Mouse (Mus musculus) spleen, postnatal 4 days (tissue): ENCODE data around the gene Ache.
A peak's percentile ranks its signal among the peaks of the same experiment; 100 is the strongest.

Source experiments
- DNase-seq, 2 experiments: peaks; one replicate each; pipeline ENCODE4 v3.0.0; 2022; ENCODE audit warnings: low spot score in 2 of 2

Gene Ache

DNA sequence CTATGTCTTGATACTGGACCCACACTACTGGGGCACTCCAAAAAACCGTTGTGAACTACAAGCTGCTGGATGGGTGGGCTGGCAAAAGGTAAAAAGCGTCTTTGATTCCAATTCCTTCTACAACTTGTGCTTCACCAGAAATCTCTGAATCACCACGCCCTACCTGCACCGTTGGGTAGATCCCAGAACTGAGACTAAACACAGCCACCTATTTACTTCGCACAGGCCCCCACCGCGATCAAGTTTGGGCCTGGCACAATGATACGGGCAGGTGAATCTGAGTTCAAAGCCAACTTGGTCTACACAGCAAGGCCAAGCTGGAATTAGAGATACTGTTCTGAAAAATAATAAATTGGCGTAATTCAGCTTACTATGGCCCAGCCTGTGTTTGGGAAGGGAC lies 8.0 kb downstream of the Ache start:
- DNase-seq: no peak

DNA sequence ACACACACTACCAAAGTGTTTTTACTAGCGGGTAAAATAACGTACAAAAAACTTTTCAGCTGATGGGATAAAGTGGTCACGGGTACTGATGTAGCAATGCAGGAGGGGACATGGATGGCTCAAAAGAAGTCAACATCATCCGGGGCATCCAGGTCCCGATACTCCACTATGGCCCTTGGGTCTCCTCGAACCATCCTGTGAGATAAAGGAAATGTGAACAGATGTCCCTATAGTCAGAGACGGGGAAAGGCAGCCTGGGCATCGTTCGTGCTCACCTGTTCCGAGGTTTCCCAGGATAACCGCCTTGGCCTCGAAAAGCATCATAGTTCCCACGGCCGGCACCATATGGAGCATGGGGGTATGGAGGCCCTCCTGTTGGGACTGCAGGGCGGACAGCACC lies 8.4 kb downstream of the Ache start:
- DNase-seq: no peak

DNA sequence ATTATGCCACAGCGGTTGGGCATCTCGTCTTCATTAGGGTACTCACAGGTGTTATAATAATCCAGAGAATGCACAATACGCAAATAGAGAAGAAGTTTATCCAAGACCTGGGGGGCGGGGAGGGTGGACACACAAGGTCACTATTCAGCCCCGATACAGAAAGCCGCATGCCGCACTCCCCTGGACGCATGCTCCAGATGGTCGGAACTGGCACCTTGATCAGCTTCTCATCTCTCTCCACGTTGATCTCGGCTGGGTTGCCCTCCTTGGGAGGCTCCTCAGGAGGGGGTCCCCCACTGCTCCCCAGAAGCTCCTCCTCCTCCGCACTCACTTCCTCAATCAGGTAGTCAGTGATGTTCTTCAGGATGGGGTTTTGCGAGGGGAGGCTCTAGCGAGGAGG lies 9.8 kb downstream of the Ache start:
- no peak for DNase-seq

DNA sequence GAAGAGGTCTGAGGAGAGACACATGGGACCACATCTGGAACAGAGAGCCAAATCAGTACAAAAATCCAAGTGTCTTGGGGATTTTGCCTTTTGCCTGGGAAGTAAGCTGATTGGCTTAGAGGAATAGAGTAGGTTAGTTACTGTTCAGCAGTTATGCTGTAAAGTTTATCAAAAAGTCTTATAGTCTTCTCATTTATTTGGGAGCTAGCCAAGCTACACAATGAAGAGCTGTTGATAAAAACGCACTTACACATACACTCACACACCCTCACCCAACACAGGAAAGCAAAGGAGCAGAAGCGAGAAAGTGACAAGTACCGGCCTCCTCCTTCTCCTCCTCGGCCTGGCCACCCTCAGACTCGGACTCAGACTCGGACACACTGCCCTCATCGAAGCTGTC lies 11.9 kb downstream of the Ache start:
- DNase-seq: no peak

DNA sequence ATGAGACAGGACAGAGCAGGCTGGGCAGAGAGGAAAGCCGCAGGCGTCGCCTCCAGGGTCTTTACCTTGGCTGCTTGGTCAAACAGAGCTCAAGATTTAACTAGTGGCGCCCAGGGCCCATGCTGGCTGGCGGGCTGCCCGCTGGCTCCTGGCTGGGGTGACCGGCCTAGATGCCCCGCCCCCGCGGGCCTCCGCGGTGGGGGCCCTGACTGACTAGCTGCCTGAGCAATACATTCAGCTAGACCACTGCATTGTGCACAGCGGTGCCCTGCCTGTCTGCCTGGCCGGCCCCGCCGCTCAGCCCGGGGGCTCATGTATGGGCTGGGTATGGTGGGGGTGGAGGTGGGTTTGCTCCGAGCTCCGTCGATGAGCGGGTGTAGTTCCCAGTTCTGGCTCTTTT lies 13.9 kb downstream of the Ache start:
- DNase-seq: no peak

DNA sequence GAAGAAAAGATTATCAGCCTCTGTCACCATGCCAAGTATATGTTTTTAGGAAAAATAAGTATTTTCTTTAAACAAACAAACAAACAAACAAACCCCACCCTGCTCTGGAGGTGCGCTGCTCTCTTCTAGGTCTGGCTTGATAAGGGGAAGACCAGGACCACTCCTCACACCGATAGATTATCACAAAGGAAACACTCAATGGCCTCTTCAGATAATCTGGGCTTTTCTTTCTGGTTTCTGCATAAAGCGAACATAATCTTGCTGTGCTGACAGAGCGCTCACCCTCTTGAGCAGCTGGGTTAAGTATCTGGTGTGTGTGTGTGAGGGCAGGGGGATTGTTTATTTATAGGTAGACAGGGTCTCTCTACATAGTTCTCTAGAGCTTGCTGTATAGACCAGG lies 16.3 kb downstream of the Ache start:
- no peak for DNase-seq

DNA sequence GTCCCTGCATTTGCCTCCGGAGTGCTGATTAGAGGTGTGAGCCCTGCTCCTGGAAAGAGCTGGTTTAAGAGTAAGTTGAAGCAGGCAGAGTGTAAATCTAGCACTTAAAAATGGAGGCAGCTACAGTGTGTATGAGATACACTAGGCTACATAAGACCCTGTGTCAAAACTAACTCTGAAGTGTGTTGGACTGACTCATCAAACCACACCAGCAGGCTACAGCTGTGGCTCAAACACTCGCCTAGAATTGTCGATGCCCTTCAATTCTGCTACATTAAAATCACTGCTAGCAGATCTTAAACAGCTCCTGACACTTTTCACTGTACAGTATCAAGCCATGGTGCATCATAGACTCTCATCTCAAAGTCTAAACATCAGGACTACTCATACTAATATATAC lies 16.8 kb downstream of the Ache start:
- DNase-seq: no peak

DNA sequence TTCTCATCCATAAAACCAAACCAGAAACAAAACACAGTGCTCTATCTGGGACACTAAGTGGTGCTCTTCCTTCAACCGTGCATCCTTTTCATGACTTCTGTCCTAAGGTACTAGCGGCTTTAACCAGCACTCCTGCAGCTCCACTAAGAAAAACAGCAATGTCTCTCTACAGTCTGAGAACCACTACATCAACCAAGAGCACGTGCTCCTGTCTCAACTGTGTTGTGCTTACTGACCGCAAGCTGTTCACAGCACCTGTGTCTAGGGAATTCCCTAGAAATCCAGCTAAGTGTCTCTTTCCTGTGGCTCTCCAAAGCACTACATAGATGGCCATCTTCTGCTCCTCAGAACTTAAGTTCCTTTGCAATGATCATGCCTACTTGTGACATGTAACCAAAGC lies 17.5 kb downstream of the Ache start:
- no peak for DNase-seq

DNA sequence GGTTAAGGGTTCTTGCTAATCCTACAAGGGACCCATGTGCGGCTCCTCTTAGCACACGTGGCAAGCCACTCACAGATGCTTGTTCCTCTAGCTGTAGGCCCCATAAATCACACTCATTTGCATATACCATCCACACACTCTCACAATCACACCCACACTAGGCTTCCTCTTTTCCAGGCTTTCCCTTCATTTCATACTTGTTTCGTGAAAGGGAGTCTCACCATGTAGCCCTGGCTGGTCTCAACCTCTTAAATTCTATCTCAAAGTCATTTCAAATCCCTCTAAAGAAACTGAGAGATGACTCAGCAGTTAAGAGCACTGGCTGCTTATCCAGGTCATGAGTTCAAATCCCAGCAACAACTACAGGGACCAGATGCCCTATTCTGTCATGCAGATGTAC lies 18.5 kb downstream of the Ache start:
- no peak for DNase-seq

DNA sequence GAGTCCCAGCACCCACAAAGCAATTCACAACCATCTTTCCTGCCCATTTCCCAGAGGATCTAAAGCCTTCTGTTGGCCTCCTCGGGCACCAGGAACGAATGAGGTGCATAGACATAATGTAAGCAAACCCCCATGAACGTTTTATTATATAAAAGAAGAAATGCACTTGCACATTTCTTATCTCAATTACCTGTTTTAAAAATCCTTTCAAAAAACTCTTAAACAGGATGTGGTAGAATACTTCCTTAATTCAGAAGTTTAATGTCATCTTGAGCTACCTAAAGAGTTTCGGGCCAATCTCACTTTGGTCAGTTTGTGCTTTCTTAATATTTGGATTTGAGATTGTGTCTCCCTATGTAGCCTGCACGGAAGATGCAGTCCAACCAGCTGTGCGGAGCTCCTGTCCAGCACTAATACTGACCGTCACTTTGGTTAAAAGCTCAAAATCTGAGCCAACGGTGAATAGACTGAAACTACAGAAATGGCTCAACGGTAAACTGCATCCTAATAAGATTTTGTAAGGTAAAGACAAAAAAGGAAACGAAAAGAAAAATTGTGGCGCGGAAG lies 19.2 kb downstream of the Ache start:
- DNase-seq: no peak

DNA sequence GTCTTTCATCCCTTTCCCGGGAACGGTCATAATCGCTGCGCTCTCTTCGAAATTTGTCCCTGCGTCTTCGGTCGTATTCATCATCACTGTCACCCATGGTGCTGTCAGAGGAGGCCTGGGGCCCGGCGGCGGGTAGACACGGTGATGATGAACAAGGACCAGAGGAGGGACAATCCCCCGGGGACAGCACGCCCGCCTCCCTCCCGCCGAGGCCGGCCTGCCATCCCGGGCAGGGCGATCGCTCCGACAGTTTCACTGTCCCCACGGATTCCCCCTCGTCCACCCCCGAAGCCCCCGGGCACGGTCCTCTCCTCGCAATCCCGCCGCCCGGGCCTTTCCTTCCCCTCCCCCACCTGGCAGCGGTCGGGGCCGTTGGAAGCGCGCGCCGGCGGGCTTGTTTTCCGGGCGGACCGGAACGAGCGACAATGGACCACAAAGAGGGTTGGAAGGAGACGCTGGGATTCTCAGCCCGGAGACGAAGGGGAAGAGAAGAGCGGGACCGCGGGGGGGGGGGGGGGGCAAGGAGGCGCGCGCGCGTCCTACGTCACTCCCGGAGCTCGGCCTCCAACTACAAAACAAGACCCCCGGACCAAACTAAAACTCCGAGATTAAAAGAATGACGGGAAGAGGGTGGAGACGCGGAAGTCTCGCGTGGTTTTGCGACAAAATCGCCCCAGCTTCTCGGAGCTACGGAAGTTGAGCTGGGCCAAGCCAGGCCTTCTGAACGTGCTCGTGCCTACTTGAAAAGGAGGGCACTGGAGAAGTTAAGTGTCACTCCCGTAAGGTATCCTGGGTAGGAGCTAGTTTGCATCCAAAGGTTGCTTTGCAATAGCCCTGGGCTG lies 20.0 kb downstream of the Ache start, which contains the start of gene Srrt:
Gene Srrt (minus strand): TSS at position 604 of the 842 bp plus-strand sequence.
- peak; percentile 87 to 93 for DNase-seq

DNA sequence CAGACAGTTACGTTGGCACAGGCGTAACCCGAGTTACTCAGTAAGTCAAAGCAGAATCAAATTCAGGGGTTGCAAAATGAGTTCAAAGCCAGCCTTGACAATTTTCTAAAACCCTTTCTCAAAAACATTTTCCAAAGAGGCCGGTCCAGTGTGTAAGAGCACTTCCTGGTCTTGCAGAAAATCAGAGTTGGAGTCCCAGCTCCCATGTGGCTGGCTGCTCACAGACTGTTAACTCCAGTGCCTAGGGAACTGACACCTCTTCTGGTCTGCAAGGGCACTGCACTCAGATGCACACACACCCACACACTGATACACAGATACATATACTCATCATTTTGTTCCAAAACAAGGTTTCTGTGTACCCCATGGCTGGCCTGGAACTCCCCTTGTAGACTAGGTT lies 21.0 kb downstream of the Ache start:
- no peak for DNase-seq

DNA sequence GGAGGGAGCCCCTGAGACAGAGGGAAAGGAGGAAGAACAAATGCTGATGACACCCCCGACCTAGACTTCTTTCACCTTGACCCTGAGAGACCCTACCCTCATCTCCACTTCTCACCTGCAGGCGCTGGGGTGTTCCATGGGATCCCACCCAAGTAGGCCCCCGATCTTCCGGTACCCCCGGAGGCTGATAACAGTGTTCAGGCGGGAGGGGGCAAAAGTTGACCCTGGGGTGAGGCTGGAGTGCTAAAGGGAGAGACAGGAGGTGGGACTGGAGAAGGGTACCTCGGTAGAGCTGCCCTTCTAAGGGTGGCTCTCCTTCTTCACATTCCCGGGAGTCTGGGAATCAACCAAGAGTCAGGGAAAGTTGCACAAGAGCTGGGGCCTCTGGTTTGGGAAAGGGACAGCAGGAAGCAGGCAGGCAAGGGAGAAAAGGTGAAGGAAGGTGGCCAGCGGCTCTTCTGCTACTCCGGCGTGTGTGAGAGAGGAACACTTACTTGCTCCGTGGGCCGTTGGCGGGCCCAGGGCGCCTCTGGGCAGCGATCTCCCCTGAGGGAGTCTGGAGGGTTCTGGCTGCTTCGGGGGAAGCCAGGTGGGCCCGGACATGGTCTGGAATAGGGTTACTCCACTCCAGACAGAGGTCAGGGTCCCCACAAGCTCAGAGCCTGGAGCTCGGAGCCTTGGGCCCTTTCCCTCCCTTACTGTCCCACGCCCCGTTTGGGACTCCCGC lies 26.3 kb downstream of the Ache start:
- peak in 1 of 2 experiments; percentile 67 for DNase-seq

DNA sequence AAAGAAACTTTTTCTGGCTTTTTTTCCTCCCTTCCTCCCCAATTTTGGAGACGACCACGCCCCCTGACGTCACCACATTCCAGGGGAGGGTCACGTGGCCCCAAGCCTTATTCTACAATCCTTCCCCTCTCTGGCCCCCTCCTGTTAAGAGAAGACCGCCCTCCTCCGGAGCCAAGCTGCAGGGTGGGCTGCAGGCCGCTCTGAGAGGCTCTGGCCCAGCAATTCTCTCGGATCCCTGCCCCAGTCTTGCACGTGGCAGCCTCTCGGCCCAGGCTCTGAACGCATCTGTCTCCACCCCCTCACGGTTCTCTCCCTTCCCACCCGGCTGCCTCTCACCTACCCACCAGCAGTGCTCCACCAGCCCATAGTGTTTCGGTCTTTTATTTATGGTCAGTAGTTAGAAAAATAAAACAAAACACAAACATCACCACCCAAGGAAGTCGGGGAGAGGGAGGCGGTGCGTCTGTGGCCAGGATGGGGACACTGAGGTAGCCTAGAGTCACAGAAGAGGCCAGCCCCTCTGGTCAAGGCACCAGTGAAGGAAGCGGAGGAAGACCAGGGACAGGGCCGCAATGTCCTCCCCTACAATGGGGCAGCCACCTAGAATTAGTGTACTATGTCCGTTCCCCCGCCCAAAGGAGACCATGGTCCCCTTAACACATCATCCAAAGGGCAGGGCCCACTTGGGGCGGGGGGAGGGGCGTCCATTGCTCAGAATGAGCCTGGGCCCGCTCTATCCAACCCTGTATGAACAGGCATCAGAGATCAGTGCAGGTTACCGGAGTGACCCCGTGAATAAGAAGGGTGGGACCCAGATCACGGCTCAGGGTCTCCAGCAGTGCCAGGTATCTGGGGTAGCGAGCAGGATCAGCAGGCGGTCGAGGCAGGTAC lies 27.1 kb downstream of the Ache start, which contains the start of gene Trip6:
Gene Trip6 (minus strand): TSS at position 212 of the 891 bp plus-strand sequence.
- DNase-seq: peak; percentile 53 to 78

DNA sequence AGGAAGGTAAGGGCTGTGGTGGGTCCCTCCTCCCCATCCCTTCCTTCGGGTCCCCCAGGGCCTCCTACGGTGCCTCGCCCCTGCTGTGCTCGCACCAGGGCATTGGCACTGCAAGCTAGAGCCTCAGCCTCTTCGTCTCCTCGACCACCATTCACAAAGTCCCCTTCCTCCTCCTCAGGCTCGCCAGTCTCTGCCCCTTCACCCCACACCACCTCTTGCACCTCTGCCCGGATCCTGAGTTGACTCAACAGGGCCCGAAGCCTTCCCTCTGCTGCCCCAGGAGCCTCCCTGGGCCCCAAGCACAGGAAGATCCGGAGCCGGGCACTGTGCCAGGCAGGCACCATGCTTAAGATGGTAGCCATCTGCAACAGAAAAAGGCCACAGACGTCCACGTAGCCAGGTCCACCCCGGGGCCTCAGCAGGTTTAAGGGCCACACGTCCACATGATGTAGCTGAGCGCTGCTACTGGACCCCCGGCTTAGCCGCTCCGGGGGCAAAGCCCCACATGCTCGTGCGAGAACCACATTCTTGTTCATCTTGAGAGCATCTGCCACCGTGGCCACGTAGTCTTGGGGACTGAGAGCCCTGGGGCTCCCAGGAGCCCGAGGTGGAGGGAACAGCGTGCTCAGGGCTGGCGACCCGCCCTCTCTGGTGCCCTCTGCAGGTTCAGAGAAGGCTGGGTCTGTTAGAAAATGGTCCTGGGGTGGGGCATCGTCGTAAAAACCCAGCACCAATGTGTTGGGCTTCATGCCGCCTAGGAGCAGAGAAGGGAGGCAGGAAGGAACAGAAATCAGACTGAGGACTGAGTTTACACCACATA lies 28.0 kb downstream of the Ache start:
- peak; percentile 57 to 78 for DNase-seq

DNA sequence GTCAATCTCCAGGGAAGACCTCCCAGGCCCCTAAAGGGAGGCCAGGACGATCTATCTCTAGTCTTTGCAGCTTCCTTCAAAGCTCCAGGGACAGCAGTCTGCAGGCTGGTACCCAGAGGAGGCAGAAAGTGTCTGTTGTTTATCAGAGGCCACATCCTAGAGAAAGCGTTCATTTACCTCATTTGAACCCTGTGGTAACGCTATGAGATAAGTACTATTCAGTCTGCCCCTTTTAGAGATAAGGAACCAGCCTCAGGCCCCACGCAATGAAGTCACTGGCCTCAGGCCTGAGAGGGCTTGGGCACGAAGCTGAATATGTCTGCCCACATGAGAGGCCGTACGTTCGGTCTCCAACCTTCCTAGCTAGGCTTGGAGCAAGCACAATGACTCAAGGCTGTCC lies 30.0 kb downstream of the Ache start:
- DNase-seq: no peak

DNA sequence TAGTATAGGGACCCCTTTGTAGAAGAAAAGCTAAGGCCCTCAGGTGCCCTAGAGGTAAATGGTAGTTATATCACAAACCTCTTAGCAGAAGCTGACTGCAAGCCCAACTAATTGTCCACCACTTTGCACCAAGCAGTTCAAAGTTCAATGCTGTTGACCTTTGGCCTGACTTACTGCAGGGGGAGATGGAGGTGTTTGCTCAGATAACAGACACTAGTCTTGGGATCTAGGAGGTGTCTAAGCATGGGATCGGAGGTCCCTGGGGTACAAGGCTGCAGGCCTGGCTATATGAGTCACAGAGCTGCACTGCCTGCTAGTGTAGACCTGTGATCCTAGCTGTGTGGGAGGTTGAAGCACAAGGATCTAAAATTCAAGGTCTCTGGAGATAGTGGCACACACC lies 31.3 kb downstream of the Ache start:
- no peak for DNase-seq

DNA sequence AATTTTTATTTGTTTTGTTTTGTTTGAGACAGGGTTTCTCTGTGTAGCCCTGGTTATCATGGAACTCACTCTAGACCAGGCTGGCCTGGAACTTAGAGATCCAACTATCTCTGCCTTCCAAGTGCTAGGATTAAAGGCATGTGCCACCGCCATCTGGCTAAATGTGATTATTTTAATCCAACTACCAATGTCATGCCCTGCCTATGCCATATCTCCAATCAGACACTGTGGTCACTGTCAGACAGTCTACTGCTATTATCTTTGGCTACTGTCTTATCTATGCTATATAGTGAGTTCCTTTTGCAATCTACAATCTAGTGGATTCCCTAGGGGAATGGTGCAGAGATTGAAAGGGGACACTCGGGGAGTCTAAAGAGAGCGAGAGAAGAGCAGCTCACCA lies 33.7 kb downstream of the Ache start:
- no peak for DNase-seq

DNA sequence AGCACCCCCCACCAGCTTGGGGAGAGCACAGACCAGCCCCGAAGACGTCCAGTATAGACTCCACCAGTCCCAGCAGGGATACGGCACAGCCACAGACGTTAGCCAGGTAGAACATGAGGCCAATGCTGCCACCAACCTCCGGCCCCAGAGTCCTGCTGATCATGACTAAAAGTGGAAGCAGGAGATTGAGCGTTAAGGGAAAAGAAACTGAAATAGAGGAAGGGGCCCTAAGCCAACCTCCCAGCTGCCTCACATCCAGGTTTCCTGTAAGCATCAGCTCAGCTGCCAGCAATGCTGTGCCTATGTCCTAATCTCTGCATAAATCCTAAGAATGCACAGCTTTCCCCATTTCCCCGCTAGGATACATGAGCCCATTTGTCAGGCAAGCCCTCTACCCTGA lies 43.6 kb downstream of the Ache start:
- no peak for DNase-seq

DNA sequence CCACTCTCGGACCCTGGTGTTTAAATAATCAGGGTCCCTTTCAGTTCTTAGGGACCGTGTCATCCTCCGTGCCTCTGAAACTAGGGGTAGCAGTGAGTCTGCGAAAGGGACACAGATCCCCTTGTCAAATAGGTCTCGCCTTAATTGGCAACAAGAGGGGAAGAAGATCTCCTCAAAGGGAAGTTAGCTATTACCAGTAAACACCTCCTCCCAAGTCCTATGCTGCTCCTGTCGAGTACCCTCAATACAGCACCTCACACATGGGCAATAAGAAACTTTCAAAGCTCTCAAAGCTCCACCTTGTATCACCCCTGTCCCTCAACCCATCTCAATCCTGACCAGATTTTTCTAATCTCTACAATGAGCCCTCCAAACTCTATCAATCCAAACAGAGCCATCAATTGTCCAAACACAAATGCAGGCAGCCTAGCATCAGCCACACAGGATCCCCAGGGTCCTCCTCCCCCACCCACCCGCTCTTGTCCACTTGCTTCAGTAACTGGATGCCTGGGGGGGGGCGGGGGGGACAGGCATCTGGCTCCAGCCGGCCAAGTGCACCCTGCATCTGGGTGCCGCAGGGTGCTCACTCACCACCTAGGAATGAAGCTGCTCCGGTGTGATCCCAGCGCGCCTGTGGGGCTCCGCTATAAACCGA lies 45.7 kb downstream of the Ache start:
- no peak for DNase-seq
